Mouse (Mus musculus) stomach, postnatal 0 days (tissue): ENCODE data around the gene Btg1.

ENCODE experiments used
- CTCF ChIP-seq: IDR thresholded peaks from 2 replicates; pipeline ENCODE4 v1.5.1; 2016; ENCODE audit warnings: antibody characterized with exemption, low read depth, mild to moderate bottlenecking, moderate library complexity
- EP300 ChIP-seq: optimal IDR thresholded peaks from 2 replicates; pipeline ENCODE3; 2016; ENCODE audit warnings: antibody characterized with exemption

DNA sequence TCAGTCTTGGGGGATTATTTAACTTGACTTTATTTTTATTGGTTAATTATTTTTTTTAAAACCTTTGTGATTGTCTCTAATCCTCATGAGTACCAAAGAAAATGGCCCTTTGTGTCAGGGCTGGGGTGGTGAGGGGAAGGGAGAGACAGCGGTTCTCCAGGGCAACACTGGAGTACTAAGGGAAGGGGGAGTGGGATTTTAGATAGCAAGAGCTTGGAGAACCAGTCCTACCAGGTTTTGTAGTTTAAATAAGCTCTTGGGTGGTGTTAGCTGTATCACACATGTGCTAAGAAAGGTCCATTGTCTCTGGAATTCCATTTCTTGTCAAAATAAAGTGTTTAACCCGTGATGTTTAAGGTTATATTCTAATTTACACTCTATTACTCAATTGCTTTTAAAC is 38.3 kb downstream of the Btg1 start:
- TF ChIP-seq CTCF = no peak
- TF ChIP-seq EP300 = no peak
